In genomic region chr4:47284311-47284710, GRCm38 (mm10) we compare ENCODE assay signal across 15 mouse cellular contexts.
A peak's percentile ranks its signal among the peaks of the same experiment; 100 is the strongest.
DNase-seq lines count a peak whose midpoint lies in the region; ATAC-seq and TF ChIP-seq lines count a peak whose summit lies in the region.
"Had no signal": no experiment of that assay in that cellular context is flagged by ENCODE, and none has a peak within 500 bp of the region (broad histone marks: within the 10 kb centered on the region; RNA-seq: fewer than 3 reads in every experiment).

No protein-coding gene starts in this region.

- intact Hi-C loops in gastrocnemius, adult 2 months (cut with DNase I): no loop called here
- intact Hi-C loops in gastrocnemius, postnatal 14 days (cut with DNase I; ENCODE audit: low total_unique reads): no loop called here

- peaks cover 16% of the 10 kb centered on the region; the same call in 1 of the 2 replicates for H3K4me1 ChIP-seq in kidney, embryonic 14.5 days (ENCODE audit: control insufficient read depth, insufficient read depth, low read length)

- WGBS in kidney, embryonic 14.5 days: 74% methylated on average over 6 of the region's 6 CpGs

- no peak for TF ChIP-seq CTCF in gastrocnemius, adult 2 months (IDR thresholded peaks at IDR 0.05)

- H3K4me3 ChIP-seq in gastrocnemius, adult 2 months: no peak overlapping the region
- H3K4me3 ChIP-seq in kidney, embryonic 14.5 days (ENCODE audit: low read length): no peak overlapping the region
- H3K4me3 ChIP-seq: neural tube, embryonic 13.5 days had no signal

- peak; percentile 18 for DNase-seq in gastrocnemius, adult 2 months
- DNase-seq in gastrocnemius, postnatal 14 days: no peak
- DNase-seq in thymus, postnatal 0 days (ENCODE audit: low spot score): peak; percentile 28
- DNase-seq in thymus, adult 18-20 months: no peak
- DNase-seq in cerebellum, postnatal 36 days: peak; percentile 60 to 65
- no peak for DNase-seq in kidney, adult 11 months
- DNase-seq: adrenal gland, adult 8-10 months; kidney, adult 8-10 months; kidney, postnatal 4 days; lung, postnatal 10 days; right cerebral cortex, postnatal 4 days had no signal

- no peaks in the 10 kb centered on the region for H3K36me3 ChIP-seq in kidney, embryonic 14.5 days (ENCODE audit: control insufficient read depth, insufficient read depth, low read length)
- H3K36me3 ChIP-seq: neural tube, embryonic 13.5 days had no signal

- no peak overlapping the region for H3K4me2 ChIP-seq in kidney, embryonic 14.5 days (replicated peaks; ENCODE audit: low read depth, low read length)
- H3K4me2 ChIP-seq: hindbrain, embryonic 14.5 days; neural tube, embryonic 13.5 days had no signal

- no peaks in the 10 kb centered on the region for H3K27me3 ChIP-seq in kidney, embryonic 14.5 days (ENCODE audit: control insufficient read depth, insufficient read depth, low read length)
- H3K27me3 ChIP-seq: neural tube, embryonic 13.5 days had no signal

- H3K27ac ChIP-seq in gastrocnemius, adult 2 months: peak overlapping the region; percentile 58
- H3K27ac ChIP-seq in kidney, embryonic 14.5 days (ENCODE audit: low read depth, low read length): no peak overlapping the region
- H3K27ac ChIP-seq: hindbrain, embryonic 14.5 days; liver, embryonic 14.5 days; neural tube, embryonic 13.5 days had no signal

- ATAC-seq in kidney, embryonic 14.5 days (ENCODE audit: low FRiP score, low TSS enrichment): no peak

- no peaks in the 10 kb centered on the region for H3K9me3 ChIP-seq in kidney, embryonic 14.5 days (ENCODE audit: control insufficient read depth, low read length)
- H3K9me3 ChIP-seq: neural tube, embryonic 13.5 days had no signal

- no peak overlapping the region for H3K9ac ChIP-seq in kidney, embryonic 14.5 days (ENCODE audit: low read depth, low read length)
- H3K9ac ChIP-seq: hindbrain, embryonic 14.5 days; liver, embryonic 14.5 days; neural tube, embryonic 13.5 days had no signal

Comparison
In these comparisons a context has a peak if more than half of its experiments do, and no peak if none do; other contexts are left out.
1. DNase-seq: peak in gastrocnemius, adult 2 months (single experiment), thymus, postnatal 0 days (single experiment) and cerebellum, postnatal 36 days (2 of 2); none in gastrocnemius, postnatal 14 days (single experiment), thymus, adult 18-20 months (0 of 2) and kidney, adult 11 months (single experiment).